Mouse (Mus musculus) forebrain, embryonic 14.5 days (tissue): ENCODE data around the gene Vdr. TPM values are rescaled to one million over a fixed set of nuclear protein-coding genes. Genes with fewer than 3 reads are reported as not detected.

Experiments
- ATAC-seq: fragments of 200-750 bp; cut with Nextera tagmentation; 2 replicates; pipeline ENCODE4 v1.8.0; 2017; ENCODE audit warnings: mild to moderate bottlenecking, moderate library complexity
- DNase-seq: peaks from one replicate; pipeline ENCODE4 v3.0.0-alpha.2; 2015; ENCODE audit warnings: low spot score
- H3K27ac ChIP-seq: fragments of 300-500 bp; sonication (generic); 2 replicates; pipeline ENCODE4 v1.5.1; 2014; ENCODE audit warnings: low read depth, mild to moderate bottlenecking, control low read depth, low read length, moderate library complexity
- H3K27me3 ChIP-seq: fragments of 300-500 bp; sonication (generic); replicated peaks from 2 replicates; pipeline ENCODE4 v1.6.1; 2014; ENCODE audit warnings: low read length, control low read depth, mixed read lengths; ENCODE audit not compliant: control insufficient read depth, insufficient read depth
- H3K36me3 ChIP-seq: fragments of 300-500 bp; sonication (generic); 2 replicates; pipeline ENCODE4 v1.6.1; 2014; ENCODE audit warnings: low read length, control low read depth; ENCODE audit not compliant: control insufficient read depth, insufficient read depth
- H3K4me1 ChIP-seq: fragments of 300-500 bp; sonication (generic); 2 replicates; pipeline ENCODE4 v1.6.1; 2014; ENCODE audit warnings: antibody characterized with exemption, low read length, control low read depth; ENCODE audit not compliant: control insufficient read depth, insufficient read depth
- H3K4me2 ChIP-seq: fragments of 300-500 bp; sonication (generic); 2 replicates; pipeline ENCODE4 v1.6.1; 2014; ENCODE audit warnings: mild to moderate bottlenecking, control low read depth, low read length
- H3K4me3 ChIP-seq: fragments of 300-500 bp; sonication (generic); 2 replicates; pipeline ENCODE4 v1.5.1; 2014; ENCODE audit warnings: low read depth, low read length, control low read depth
- H3K9ac ChIP-seq: fragments of 300-500 bp; sonication (generic); 2 replicates; pipeline ENCODE4 v1.6.1; 2014; ENCODE audit warnings: mild to moderate bottlenecking, low read length, control low read depth, moderate library complexity
- H3K9me3 ChIP-seq: fragments of 300-500 bp; sonication (generic); replicated peaks from 2 replicates; pipeline ENCODE4 v1.6.1; 2016; ENCODE audit warnings: low read length, control low read depth, mixed read lengths; ENCODE audit not compliant: control insufficient read depth
- WGBS: fragments of 180-500 bp; shearing (Covaris S2); extraction: QIAGEN DNeasy Blood & Tissue Kit; methylation state at CpG from one replicate; pipeline ENCODE4 v1.1.7; 2014; 5-methylcytosine and 5-hydroxymethylcytosine counted together
- polyA plus RNA-seq: library from polyadenylated mRNA; unstranded; fragments of >200 nt; fragmentation: Nextera tagmentation; extraction: Ambion mirVana; gene quantifications from 2 replicates; pipeline ENCODE4 v1.2.1, GENCODE M21; 2014

Gene Vdr
- polyA plus RNA-seq, 1 experiment from 2014 or later = 0.20 TPM

DNA sequence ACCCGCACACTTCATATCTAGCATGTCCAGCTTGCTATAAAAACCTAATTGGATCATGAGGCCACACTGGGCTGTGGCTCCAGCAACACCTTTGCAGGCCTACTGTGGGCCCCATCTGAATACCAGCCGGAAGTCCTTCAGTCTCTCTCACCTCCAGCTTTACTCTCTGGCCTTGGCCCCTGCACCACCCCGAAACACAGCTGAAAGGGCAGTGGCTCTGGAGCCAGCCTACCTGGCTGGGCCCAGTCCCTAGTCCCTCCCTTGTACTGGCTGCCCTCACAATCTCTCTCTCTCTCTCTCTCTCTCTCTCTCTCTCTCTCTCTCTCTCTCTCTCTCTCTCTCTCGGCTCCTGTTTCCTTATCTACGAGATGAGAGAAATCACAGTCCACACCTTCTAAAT lies 11.6 kb downstream of the Vdr start:
- no peaks in the 10 kb centered on the region for H3K36me3 ChIP-seq
- H3K4me3 ChIP-seq = no peak overlapping the region
- WGBS = 94% methylated on average over 5 of the region's 5 CpGs
- no peak overlapping the region for H3K4me2 ChIP-seq
- no peaks in the 10 kb centered on the region for H3K4me1 ChIP-seq
- no peak for DNase-seq
- no peaks in the 10 kb centered on the region for H3K27me3 ChIP-seq
- no peak overlapping the region for H3K27ac ChIP-seq
- H3K9ac ChIP-seq = no peak overlapping the region
- ATAC-seq = no peak
- no peaks in the 10 kb centered on the region for H3K9me3 ChIP-seq

DNA sequence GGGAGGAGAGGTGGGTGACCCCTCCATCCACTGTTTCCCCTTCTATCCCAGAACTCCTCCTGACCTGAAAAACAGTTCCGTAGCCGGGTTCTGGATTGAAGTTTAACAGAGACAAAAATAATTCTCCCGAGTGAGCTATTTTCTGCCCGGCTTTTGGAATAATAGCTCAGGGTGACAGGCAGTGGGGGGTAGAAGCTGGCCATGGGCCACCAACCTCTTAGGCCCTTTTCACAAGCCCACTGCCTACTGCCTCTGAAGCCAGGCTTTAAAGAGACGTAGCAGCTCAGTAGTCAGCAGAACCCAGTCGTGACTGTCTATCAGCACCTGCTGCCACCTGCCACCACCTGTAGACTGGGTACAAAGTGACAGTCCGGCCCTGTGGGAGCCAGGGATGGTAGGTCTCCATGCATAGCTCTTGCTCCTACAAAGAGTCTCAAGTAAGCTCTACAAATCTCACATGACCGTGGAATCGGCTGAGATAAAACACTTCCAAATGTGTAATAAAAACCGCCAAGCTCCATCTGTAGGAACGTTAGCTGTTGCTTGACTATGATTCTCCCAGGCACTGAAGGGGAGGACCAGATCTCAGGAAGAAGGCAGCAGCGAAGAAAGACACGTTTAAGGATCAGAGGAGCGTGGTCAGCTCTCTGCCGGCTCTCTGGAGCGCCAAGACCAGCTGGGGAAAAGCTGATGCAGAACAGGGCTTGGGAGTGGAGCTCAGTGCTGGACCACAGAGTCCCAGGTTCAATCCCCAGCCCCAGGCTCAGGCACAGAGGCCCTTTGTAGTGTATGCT lies 13.4 kb downstream of the Vdr start:
- no peaks in the 10 kb centered on the region for H3K27me3 ChIP-seq
- WGBS = 81% methylated on average over 16 of the region's 16 CpGs

DNA sequence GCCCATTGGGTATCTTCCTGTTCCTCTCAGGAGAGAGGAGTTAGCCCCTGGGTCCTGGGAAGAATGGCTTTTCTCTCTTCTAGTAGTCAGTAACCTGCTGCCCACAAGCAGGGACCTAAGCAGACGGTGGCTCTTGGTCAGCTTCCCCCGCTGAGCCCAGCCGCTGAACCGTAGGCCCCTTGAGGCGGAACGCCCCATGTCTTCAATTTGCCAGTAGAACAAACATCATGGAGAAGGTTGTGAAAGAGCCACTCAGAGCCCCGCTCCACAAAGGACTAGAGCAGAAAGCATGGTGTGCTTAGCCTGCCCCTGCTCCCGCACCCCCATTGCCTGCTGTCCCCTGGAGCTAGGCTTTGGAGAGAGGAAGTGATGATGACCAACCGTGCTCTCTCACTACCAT lies 14.1 kb downstream of the Vdr start:
- no peak overlapping the region for H3K27ac ChIP-seq
- 81% methylated on average over 9 of the region's 9 CpGs for WGBS
- no peaks in the 10 kb centered on the region for H3K9me3 ChIP-seq
- DNase-seq = no peak
- H3K36me3 ChIP-seq = no peaks in the 10 kb centered on the region
- no peaks in the 10 kb centered on the region for H3K27me3 ChIP-seq
- no peak overlapping the region for H3K4me2 ChIP-seq
- no peak for ATAC-seq
- H3K4me3 ChIP-seq = no peak overlapping the region
- no peaks in the 10 kb centered on the region for H3K4me1 ChIP-seq
- H3K9ac ChIP-seq = no peak overlapping the region

More for the DNA sequence above, 13.4 kb downstream of the Vdr start:
- H3K36me3 ChIP-seq = no peaks in the 10 kb centered on the region
- no peaks in the 10 kb centered on the region for H3K9me3 ChIP-seq
- H3K4me1 ChIP-seq = no peaks in the 10 kb centered on the region
- ATAC-seq = no peak
- DNase-seq = peak; percentile 8
- no peak overlapping the region for H3K27ac ChIP-seq
- no peak overlapping the region for H3K9ac ChIP-seq
- no peak overlapping the region for H3K4me2 ChIP-seq
- no peak overlapping the region for H3K4me3 ChIP-seq

DNA sequence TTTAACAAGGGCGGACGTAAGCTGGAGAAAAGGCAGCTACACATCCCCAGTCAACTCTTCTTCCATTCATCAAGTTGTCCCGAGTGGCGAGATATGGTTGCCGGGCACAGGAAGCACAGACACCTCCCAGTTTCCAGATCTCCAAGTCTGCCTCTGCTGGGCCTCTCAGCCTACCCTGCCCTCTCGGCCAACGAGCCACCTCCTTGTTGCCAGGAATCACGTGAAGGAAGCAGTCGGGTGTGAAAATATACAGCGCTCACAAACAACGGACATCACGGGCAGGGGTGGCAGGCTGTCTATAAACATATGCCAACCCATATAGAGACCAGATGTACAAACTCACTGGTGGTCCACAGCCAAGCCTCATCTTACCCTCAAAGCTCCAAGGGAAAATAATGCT lies 14.6 kb downstream of the Vdr start:
- 55% methylated on average over 12 of the region's 12 CpGs for WGBS
- Histone ChIP-seq H3K36me3 (no peaks in the 10 kb centered on the region), H3K9me3 (no peaks in the 10 kb centered on the region), H3K4me2 (no peak overlapping the region), H3K4me3 (no peak overlapping the region), H3K4me1 (no peaks in the 10 kb centered on the region), H3K9ac (no peak overlapping the region), H3K27ac (no peak overlapping the region), H3K27me3 (no peaks in the 10 kb centered on the region)
- DNase-seq (no peak), ATAC-seq (no peak)

DNA sequence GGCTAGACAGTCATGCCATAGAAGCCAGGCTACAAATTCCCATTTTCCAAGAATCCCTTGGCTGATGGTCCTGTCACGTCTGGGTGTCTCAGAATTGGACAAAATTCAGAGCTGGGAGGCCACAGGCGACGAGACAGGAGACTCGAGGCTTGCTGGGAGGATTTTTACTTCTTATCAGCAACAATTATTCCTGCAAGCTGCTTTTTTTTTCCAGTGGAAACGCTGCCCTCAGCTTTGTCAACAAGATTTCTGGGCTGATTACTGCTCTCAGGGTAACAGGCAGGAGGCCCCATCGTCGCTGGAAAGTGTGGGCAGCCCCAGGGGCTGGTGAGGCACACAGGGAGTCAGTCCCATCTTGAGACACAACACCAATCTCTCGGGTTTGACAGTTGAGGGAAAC lies 17.9 kb downstream of the Vdr start:
- Histone ChIP-seq H3K4me2 (no peak overlapping the region), H3K36me3 (no peaks in the 10 kb centered on the region), H3K4me1 (no peaks in the 10 kb centered on the region), H3K9ac (no peak overlapping the region), H3K4me3 (no peak overlapping the region), H3K27ac (no peak overlapping the region), H3K9me3 (no peaks in the 10 kb centered on the region), H3K27me3 (no peaks in the 10 kb centered on the region)
- ATAC-seq = no peak
- 75% methylated on average over 8 of the region's 8 CpGs for WGBS
- no peak for DNase-seq

DNA sequence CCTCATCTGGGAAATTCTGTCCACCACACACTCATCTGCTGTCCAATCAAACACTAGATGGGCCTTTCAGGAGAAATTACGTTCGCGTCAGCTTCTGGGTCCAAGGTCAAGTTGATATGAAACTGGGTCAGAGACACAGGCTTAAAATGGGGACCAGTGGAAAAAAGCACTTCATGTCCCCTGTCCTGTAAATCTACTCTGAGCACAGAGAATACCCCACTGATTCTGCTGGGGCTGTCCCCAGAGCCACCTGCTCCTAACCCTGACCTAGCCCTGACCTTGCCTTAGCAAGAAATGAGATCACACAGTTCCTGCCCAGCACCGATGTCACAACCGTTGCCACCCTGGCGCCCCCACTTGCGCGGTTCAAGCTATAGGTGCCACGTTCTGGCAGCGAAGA lies 20.0 kb downstream of the Vdr start:
- H3K27ac ChIP-seq = no peak overlapping the region
- H3K4me3 ChIP-seq = no peak overlapping the region
- 93% methylated on average over 10 of the region's 10 CpGs for WGBS
- ATAC-seq = no peak
- H3K9me3 ChIP-seq = no peaks in the 10 kb centered on the region
- H3K4me2 ChIP-seq = no peak overlapping the region
- no peak for DNase-seq
- H3K27me3 ChIP-seq = no peaks in the 10 kb centered on the region
- H3K4me1 ChIP-seq = no peaks in the 10 kb centered on the region
- H3K36me3 ChIP-seq = no peaks in the 10 kb centered on the region
- H3K9ac ChIP-seq = no peak overlapping the region

DNA sequence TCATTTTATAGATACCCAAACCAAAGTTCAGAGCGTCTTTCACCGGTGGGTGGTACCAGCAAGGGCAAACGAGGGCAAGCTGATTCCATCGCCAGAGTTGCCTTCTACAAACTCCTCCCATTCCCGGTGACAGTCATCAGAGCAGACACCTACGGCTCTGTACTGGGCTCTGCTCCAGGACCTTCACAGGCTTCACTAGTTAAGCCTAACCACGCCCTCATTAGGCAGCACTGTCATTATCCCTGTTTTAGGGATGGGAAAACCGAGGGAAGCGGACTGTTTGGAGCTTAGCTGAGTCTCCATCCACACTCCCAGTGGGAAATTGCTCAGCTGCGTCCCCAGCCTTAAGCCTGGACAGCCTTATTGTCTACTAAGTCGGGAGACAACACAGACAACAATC lies 20.4 kb downstream of the Vdr start:
- Histone ChIP-seq H3K9me3 (no peaks in the 10 kb centered on the region), H3K4me2 (no peak overlapping the region), H3K27ac (no peak overlapping the region), H3K4me3 (no peak overlapping the region), H3K9ac (no peak overlapping the region), H3K27me3 (no peaks in the 10 kb centered on the region), H3K36me3 (no peaks in the 10 kb centered on the region), H3K4me1 (no peaks in the 10 kb centered on the region)
- ATAC-seq = no peak
- 41% methylated on average over 11 of the region's 11 CpGs for WGBS
- DNase-seq = peak; percentile 22

DNA sequence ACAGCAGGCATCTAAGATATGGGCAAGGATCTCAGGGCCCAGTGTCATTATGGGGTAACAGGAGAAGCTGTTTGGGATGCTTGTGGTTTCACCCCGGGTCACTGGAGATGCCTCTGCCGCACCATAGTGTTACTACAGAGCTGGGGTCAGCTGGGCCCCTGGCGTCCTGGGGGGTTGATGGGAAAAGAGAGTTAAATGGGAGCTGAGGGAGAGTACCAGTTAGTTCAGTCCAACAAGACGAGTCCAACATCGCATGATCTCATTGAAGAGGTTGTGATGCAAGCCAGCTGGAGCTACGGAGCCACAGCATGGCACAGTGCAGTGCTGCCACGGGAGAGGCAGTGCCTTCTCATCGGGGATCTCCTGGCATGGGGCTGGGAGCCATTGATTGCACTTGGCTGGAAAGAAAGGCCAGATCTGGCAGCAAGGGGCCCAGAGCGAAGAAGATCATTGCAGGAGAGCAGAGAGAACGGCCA lies 22.9 kb downstream of the Vdr start:
- DNase-seq = no peak
- WGBS = 82% methylated on average over 10 of the region's 10 CpGs
- Histone ChIP-seq H3K36me3 (no peaks in the 10 kb centered on the region), H3K4me1 (no peaks in the 10 kb centered on the region), H3K4me3 (no peak overlapping the region), H3K9me3 (no peaks in the 10 kb centered on the region), H3K9ac (no peak overlapping the region), H3K27me3 (no peaks in the 10 kb centered on the region), H3K4me2 (no peak overlapping the region), H3K27ac (no peak overlapping the region)
- no peak for ATAC-seq

DNA sequence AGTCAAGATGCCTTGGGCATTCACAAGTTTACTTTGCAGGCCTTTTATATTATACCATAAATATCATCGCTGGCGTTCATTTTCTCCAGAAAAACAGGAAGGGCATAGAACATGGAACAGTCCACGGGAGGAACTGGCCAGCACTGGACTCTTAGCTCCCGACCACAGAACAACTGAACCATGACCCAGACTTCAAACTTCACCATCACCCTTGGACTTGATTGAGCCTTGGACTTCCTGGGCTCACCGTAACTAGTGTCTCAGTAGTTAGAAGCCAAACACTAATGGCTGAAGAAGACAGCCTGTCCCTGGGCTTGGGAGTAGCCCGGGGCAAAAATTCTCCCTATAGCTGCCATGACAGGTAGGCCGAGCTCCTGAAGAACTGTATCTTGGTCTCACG lies 29.0 kb downstream of the Vdr start:
- H3K4me3 ChIP-seq = no peak overlapping the region
- no peak overlapping the region for H3K4me2 ChIP-seq
- no peaks in the 10 kb centered on the region for H3K27me3 ChIP-seq
- WGBS = 92% methylated on average over 8 of the region's 8 CpGs
- no peak overlapping the region for H3K9ac ChIP-seq
- DNase-seq (no peak), ATAC-seq (no peak)
- no peaks in the 10 kb centered on the region for H3K9me3 ChIP-seq
- H3K36me3 ChIP-seq = no peaks in the 10 kb centered on the region
- no peak overlapping the region for H3K27ac ChIP-seq
- no peaks in the 10 kb centered on the region for H3K4me1 ChIP-seq
